Mouse (Mus musculus) small intestine, adult 2 months (tissue): ENCODE measurements around the gene Dach1. TPM values are rescaled to one million over a fixed set of nuclear protein-coding genes. Genes with fewer than 3 reads are reported as not detected.

Experiments
- H3K27ac ChIP-seq: fragments of 200-500 bp; 2 replicates; pipeline ENCODE4 v1.5.1; 2012; ENCODE audit warnings: low read depth, low read length, control low read depth, inconsistent platforms; ENCODE audit not compliant: insufficient read depth
- H3K27me3 ChIP-seq: fragments of 200-500 bp; 2 replicates; pipeline ENCODE4 v1.6.1; 2012; ENCODE audit warnings: mild to moderate bottlenecking, moderate library complexity, low read length, inconsistent platforms; ENCODE audit not compliant: control insufficient read depth, insufficient read depth
- H3K36me3 ChIP-seq: fragments of 200-500 bp; 2 replicates; pipeline ENCODE4 v1.6.1; 2012; ENCODE audit warnings: mild to moderate bottlenecking, low read length, control low read depth, inconsistent platforms; ENCODE audit not compliant: control insufficient read depth, insufficient read depth
- H3K4me1 ChIP-seq: fragments of 200-500 bp; 2 replicates; pipeline ENCODE4 v1.6.1; 2012; ENCODE audit warnings: low read length, inconsistent platforms, mixed read lengths; ENCODE audit not compliant: control insufficient read depth, insufficient read depth, insufficient read length
- H3K4me3 ChIP-seq: fragments of 200-500 bp; 2 replicates; pipeline ENCODE4 v1.5.1; 2012; ENCODE audit warnings: low read depth, mild to moderate bottlenecking, control low read depth, inconsistent platforms, low read length, moderate library complexity
- CTCF ChIP-seq: fragments of 200-500 bp; IDR thresholded peaks from 2 replicates; pipeline ENCODE4 v1.5.1; 2012; ENCODE audit warnings: low read depth, mild to moderate bottlenecking, control low read depth, inconsistent platforms, low read length, moderate library complexity, mixed read lengths; ENCODE audit not compliant: insufficient replicate concordance, insufficient read length; ENCODE audit errors: extremely low read depth
- POLR2A ChIP-seq: fragments of 200-500 bp; IDR thresholded peaks from 2 replicates; pipeline ENCODE4 v1.6.1; 2012; ENCODE audit warnings: low read depth, mild to moderate bottlenecking, control low read depth, inconsistent platforms, low read length, moderate library complexity
- WGBS: fragments of 180-500 bp; shearing (Covaris S2); methylation state at CpG from one replicate; pipeline ENCODE4 v1.1.7; 2018; 5-methylcytosine and 5-hydroxymethylcytosine counted together
- polyA plus RNA-seq: library from polyadenylated mRNA; depleted of rRNA; stranded (reverse); fragments of >200 nt; gene quantifications from 2 replicates; pipeline ENCODE4 v1.2.3, GENCODE M21; 2012

Gene Dach1
- polyA plus RNA-seq, 1 experiment, result 3.9 TPM

- no peaks in the 10 kb centered on the region for H3K4me1 ChIP-seq
- no peaks in the 10 kb centered on the region for H3K27me3 ChIP-seq
- 77% methylated on average over 4 of the region's 4 CpGs for WGBS
- H3K36me3 ChIP-seq, result no peaks in the 10 kb centered on the region
- TF ChIP-seq POLR2A (no peak), CTCF (no peak)
- no peak overlapping the region for H3K27ac ChIP-seq
- H3K4me3 ChIP-seq, result no peak overlapping the region
Observed at GRCm38 (mm10) chr14:98067273-98067905, 102.2 kb downstream of the Dach1 start.

- Histone ChIP-seq H3K27me3 (no peaks in the 10 kb centered on the region), H3K27ac (no peak overlapping the region), H3K36me3 (no peaks in the 10 kb centered on the region), H3K4me3 (no peak overlapping the region), H3K4me1 (no peaks in the 10 kb centered on the region)
- 67% methylated on average over 2 of the region's 2 CpGs for WGBS
- no peak for TF ChIP-seq CTCF
- no peak for TF ChIP-seq POLR2A
Observed at GRCm38 (mm10) chr14:98064190-98064589, 105.4 kb downstream of the Dach1 start.

GRCm38 (mm10) chr14:98049329-98049728 is 120.2 kb downstream of the Dach1 start:
- WGBS, result 32% methylated on average over 2 of the region's 2 CpGs
- H3K4me3 ChIP-seq, result no peak overlapping the region
- H3K27ac ChIP-seq, result no peak overlapping the region
- H3K4me1 ChIP-seq, result no peaks in the 10 kb centered on the region
- no peaks in the 10 kb centered on the region for H3K27me3 ChIP-seq
- TF ChIP-seq CTCF (no peak), POLR2A (no peak)
- H3K36me3 ChIP-seq, result no peaks in the 10 kb centered on the region

GRCm38 (mm10) chr14:98048403-98048802 is 121.2 kb downstream of the Dach1 start:
- TF ChIP-seq CTCF (no peak), POLR2A (no peak)
- 90% methylated on average over 2 of the region's 2 CpGs for WGBS
- no peak overlapping the region for H3K27ac ChIP-seq
- no peak overlapping the region for H3K4me3 ChIP-seq
- H3K27me3 ChIP-seq, result no peaks in the 10 kb centered on the region
- H3K36me3 ChIP-seq, result no peaks in the 10 kb centered on the region
- H3K4me1 ChIP-seq, result no peaks in the 10 kb centered on the region

DNA sequence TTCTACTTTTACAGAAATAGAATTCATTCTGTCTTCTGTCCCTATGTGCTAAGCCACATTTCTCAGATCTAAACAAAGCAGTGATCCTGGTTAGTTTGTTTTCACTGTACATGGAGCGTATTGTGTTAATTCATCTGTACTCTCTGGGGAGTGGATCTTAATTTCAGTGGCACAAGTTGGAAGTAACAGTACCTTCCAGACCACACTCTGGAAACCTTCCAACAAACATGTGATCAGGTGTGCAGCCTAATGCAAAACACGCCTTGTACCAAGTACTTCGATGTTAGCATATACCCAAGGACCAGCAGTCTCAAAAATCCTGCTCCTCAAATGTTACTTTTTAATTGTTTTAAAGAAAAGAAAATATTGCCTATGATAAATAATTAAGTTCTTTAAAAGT is 121.9 kb downstream of the Dach1 start:
- TF ChIP-seq POLR2A (no peak), CTCF (no peak)
- H3K27ac ChIP-seq, result no peak overlapping the region
- no peaks in the 10 kb centered on the region for H3K36me3 ChIP-seq
- H3K4me1 ChIP-seq, result no peaks in the 10 kb centered on the region
- no peak overlapping the region for H3K4me3 ChIP-seq
- 70% methylated on average over 3 of the region's 3 CpGs for WGBS
- no peaks in the 10 kb centered on the region for H3K27me3 ChIP-seq

DNA sequence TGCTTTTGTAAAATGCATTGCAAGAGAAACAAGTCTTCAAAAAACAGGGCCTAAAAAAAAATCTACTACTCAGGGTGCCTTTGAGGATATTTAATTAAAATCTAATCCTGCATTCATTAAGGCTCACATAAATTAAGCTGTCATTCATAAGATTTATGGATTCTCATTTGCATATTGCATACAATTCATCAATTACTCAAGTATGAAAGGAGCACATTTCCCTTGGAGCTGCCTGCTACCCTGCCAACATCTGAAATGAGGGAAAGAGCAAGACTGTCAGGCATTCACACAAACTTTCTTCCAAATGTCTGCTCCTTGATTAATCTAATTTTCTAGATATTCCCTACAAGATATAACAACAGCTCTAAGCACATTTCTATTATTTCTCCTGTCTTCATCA is 122.6 kb downstream of the Dach1 start:
- TF ChIP-seq POLR2A, result no peak
- no peak for TF ChIP-seq CTCF
- no peaks in the 10 kb centered on the region for H3K36me3 ChIP-seq
- H3K4me1 ChIP-seq, result no peaks in the 10 kb centered on the region
- no peaks in the 10 kb centered on the region for H3K27me3 ChIP-seq
- no peak overlapping the region for H3K27ac ChIP-seq
- no peak overlapping the region for H3K4me3 ChIP-seq

DNA sequence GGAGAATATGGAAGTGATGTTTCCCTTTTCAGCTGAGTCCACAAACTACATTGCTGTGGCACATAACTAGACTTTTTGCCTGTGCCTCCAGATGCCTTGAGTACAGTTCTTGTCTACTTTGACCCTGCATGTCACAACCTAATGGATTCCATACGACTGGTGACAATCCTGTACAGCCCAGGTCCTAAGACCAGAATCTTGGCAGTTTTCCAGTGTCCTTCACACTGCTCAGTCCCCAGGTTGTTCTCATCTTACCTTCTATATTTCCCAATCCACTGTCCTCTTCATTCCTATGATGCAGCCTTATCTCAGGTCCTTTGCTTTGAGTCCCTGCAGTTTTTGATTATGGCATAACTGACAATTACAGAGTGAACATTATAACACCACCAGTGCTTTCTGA is 131.0 kb downstream of the Dach1 start:
- H3K27me3 ChIP-seq, result no peaks in the 10 kb centered on the region
- TF ChIP-seq CTCF (no peak), POLR2A (no peak)
- H3K36me3 ChIP-seq, result no peaks in the 10 kb centered on the region
- no peak overlapping the region for H3K27ac ChIP-seq
- H3K4me1 ChIP-seq, result no peaks in the 10 kb centered on the region
- 39% methylated on average over 1 of the region's 1 CpGs for WGBS
- H3K4me3 ChIP-seq, result no peak overlapping the region
